Comparison of ENCODE assay signal across 9 mouse cellular contexts in the genomic region with DNA sequence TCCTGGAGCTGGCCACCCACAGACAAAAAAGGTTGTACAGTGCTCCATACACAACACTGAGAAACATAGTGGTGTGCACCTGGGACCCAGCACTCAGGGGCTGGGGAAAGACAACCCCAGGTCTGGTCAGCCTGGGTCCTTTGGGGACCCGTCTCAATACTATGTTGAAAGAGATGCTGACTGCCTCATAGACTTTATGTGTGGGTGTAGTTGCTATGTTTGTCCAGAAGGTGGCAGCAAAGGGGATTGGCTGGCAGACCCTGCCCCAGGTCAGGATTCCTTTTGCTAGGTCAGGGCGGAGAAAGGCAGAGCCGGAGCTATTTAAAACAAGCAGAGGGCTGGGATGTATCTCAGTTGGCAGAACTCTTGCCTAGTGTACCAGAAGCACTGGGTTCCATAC.
DNase-seq lines count a peak whose midpoint lies in the region; ATAC-seq and TF ChIP-seq lines count a peak whose summit lies in the region.
"Had no signal": no experiment of that assay in that cellular context is flagged by ENCODE, and none has a peak within 500 bp of the region (broad histone marks: within the 10 kb centered on the region; RNA-seq: fewer than 3 reads in every experiment).

No protein-coding gene starts in this region.

- peak; percentile 66 for DNase-seq in heart, postnatal 0 days (ENCODE audit: low spot score)
- no peak for DNase-seq in heart, adult 9 months (ENCODE audit: low spot score in 2 of 2)
- no peak for DNase-seq in G1E (ENCODE audit: low spot score)
- DNase-seq in embryo, embryonic 11.5 days (ENCODE audit: low read depth, low spot score): peak; percentile 48
- DNase-seq in testis, postnatal 14 days (ENCODE audit: low spot score): peak; percentile 49
- no peak for DNase-seq in urinary bladder, postnatal 25 days (ENCODE audit: low spot score)

- WGBS in heart, postnatal 0 days: 12% methylated on average over 3 of the region's 3 CpGs
- 28% methylated on average over 3 of the region's 3 CpGs for WGBS in hindbrain, embryonic 16.5 days

- H3K9ac ChIP-seq in heart, postnatal 0 days (replicated peaks; ENCODE audit: low read depth, low read length): no peak overlapping the region
- H3K9ac ChIP-seq in hindbrain, embryonic 16.5 days (ENCODE audit: low read depth, low read length): no peak overlapping the region
- H3K9ac ChIP-seq: embryonic facial prominence, embryonic 12.5 days had no signal

- H3K36me3 ChIP-seq in heart, postnatal 0 days (replicated peaks; ENCODE audit: control insufficient read depth, insufficient read depth, low read length): no peaks in the 10 kb centered on the region
- no peaks in the 10 kb centered on the region for H3K36me3 ChIP-seq in G1E (replicated peaks)
- H3K36me3 ChIP-seq in hindbrain, embryonic 16.5 days (ENCODE audit: control insufficient read depth, insufficient read depth, low read length): 0 out of 2 replicates have a peak, but pooled peaks cover 3% of the 10 kb centered on the region
- H3K36me3 ChIP-seq: embryonic facial prominence, embryonic 12.5 days had no signal

- peak; percentile 85 for TF ChIP-seq CTCF in heart, postnatal 0 days (IDR thresholded peaks at IDR 0.05; ENCODE audit: low read depth)
- peak; percentile 61 for TF ChIP-seq CTCF in G1E (IDR thresholded peaks at IDR 0.05; ENCODE audit: low read depth, low read length)

- no peaks in the 10 kb centered on the region; the same call in 1 of the 2 replicates for H3K9me3 ChIP-seq in heart, postnatal 0 days (replicated peaks; ENCODE audit: control insufficient read depth, low read length)
- no peaks in the 10 kb centered on the region for H3K9me3 ChIP-seq in G1E (replicated peaks)
- no peaks in the 10 kb centered on the region for H3K9me3 ChIP-seq in hindbrain, embryonic 16.5 days (ENCODE audit: control insufficient read depth, low read length)
- H3K9me3 ChIP-seq: embryonic facial prominence, embryonic 12.5 days had no signal

- H3K4me2 ChIP-seq in heart, postnatal 0 days (ENCODE audit: low read depth, low read length): no peak overlapping the region
- no peak overlapping the region for H3K4me2 ChIP-seq in hindbrain, embryonic 16.5 days (ENCODE audit: low read length)
- H3K4me2 ChIP-seq: embryonic facial prominence, embryonic 12.5 days had no signal

- no peak overlapping the region for H3K27ac ChIP-seq in heart, postnatal 0 days (ENCODE audit: low read depth)
- no peak overlapping the region for H3K27ac ChIP-seq in hindbrain, embryonic 16.5 days (ENCODE audit: low read depth, low read length)
- H3K27ac ChIP-seq: embryonic facial prominence, embryonic 12.5 days had no signal

- no peaks in the 10 kb centered on the region for H3K4me1 ChIP-seq in heart, postnatal 0 days (ENCODE audit: control insufficient read depth, insufficient read depth)
- H3K4me1 ChIP-seq in G1E (ENCODE audit: insufficient read depth, low read depth, low read length): no peaks in the 10 kb centered on the region
- no peaks in the 10 kb centered on the region for H3K4me1 ChIP-seq in hindbrain, embryonic 16.5 days (ENCODE audit: control insufficient read depth, insufficient read depth, low read depth, low read length)
- H3K4me1 ChIP-seq: embryonic facial prominence, embryonic 12.5 days had no signal

- H3K27me3 ChIP-seq in heart, postnatal 0 days (ENCODE audit: control insufficient read depth, insufficient read depth, low read length): no peaks in the 10 kb centered on the region
- H3K27me3 ChIP-seq in G1E (ENCODE audit: insufficient read depth, low read length): peaks cover 28% of the 10 kb centered on the region
- no peaks in the 10 kb centered on the region for H3K27me3 ChIP-seq in hindbrain, embryonic 16.5 days (replicated peaks; ENCODE audit: control insufficient read depth, insufficient read depth, low read length)
- H3K27me3 ChIP-seq: embryonic facial prominence, embryonic 12.5 days had no signal

- ATAC-seq in heart, postnatal 0 days (ENCODE audit: insufficient read depth, low read depth): peak; percentile 47
- ATAC-seq in G1E (ENCODE audit: extremely low read depth, insufficient number of reproducible peaks, low FRiP score, poor library complexity, severe bottlenecking): no peak
- ATAC-seq in hindbrain, embryonic 16.5 days: peak; percentile 48; the same call in 1 of the 2 replicates
- ATAC-seq in megakaryocyte, adult 5-6 weeks (ENCODE audit: poor library complexity, severe bottlenecking): peak; percentile 80

- no peak for TF ChIP-seq EP300 in heart, postnatal 0 days (IDR thresholded peaks at IDR 0.05; ENCODE audit: low read depth)

- H3K4me3 ChIP-seq in heart, postnatal 0 days (ENCODE audit: low read depth, low read length): no peak overlapping the region
- no peak overlapping the region for H3K4me3 ChIP-seq in G1E (ENCODE audit: low read depth, low read length)
- no peak overlapping the region for H3K4me3 ChIP-seq in hindbrain, embryonic 16.5 days (ENCODE audit: low read length)
- H3K4me3 ChIP-seq: embryonic facial prominence, embryonic 12.5 days had no signal

Comparison
In these comparisons a context has a peak if more than half of its experiments do, and no peak if none do; other contexts are left out.
1. DNase-seq: peak in heart, postnatal 0 days (single experiment), embryo, embryonic 11.5 days (single experiment) and testis, postnatal 14 days (single experiment); none in heart, adult 9 months (0 of 2), G1E (single experiment) and urinary bladder, postnatal 25 days (single experiment).